Mouse (Mus musculus) liver, embryonic 13.5 days (tissue): ENCODE measurements at regions not wholly inside any gene's neighbourhood (a gene's known extent, or its start where the extent isn't known, plus 50 kb on each side); places are given as distances from the start of the nearest gene placed in this dataset.

Source experiments
- ATAC-seq: fragments of 200-750 bp; cut with Nextera tagmentation; 2 replicates; pipeline ENCODE4 v1.8.0; 2017; ENCODE audit warnings: low read depth, mild to moderate bottlenecking, moderate number of reproducible peaks, moderate library complexity
- DNase-seq: peaks from one replicate; pipeline ENCODE4 v3.0.0; 2022
- H3K27ac ChIP-seq: fragments of 300-500 bp; sonication (generic); 2 replicates; pipeline ENCODE4 v1.5.1; 2015; ENCODE audit warnings: moderate library complexity, mild to moderate bottlenecking, inconsistent platforms
- H3K27me3 ChIP-seq: fragments of 300-500 bp; sonication (generic); 2 replicates; pipeline ENCODE4 v1.6.1; 2015; ENCODE audit warnings: mild to moderate bottlenecking, inconsistent platforms
- H3K36me3 ChIP-seq: fragments of 300-500 bp; sonication (generic); 2 replicates; pipeline ENCODE4 v1.6.1; 2015; ENCODE audit warnings: mild to moderate bottlenecking, inconsistent platforms
- H3K4me1 ChIP-seq: fragments of 300-500 bp; sonication (generic); replicated peaks from 2 replicates; pipeline ENCODE4 v1.6.1; 2015; ENCODE audit warnings: inconsistent platforms
- H3K4me2 ChIP-seq: fragments of 300-500 bp; sonication (generic); 2 replicates; pipeline ENCODE4 v1.6.1; 2015; ENCODE audit warnings: inconsistent platforms, mild to moderate bottlenecking, moderate library complexity
- H3K4me3 ChIP-seq: fragments of 300-500 bp; sonication (generic); replicated peaks from 2 replicates; pipeline ENCODE4 v1.5.1; 2015; ENCODE audit warnings: mild to moderate bottlenecking, inconsistent platforms
- H3K9ac ChIP-seq: fragments of 300-500 bp; sonication (generic); 2 replicates; pipeline ENCODE4 v1.6.1; 2015; ENCODE audit warnings: mild to moderate bottlenecking, inconsistent platforms
- H3K9me3 ChIP-seq: fragments of 300-500 bp; sonication (generic); replicated peaks from 2 replicates; pipeline ENCODE4 v1.6.1; 2016; ENCODE audit warnings: inconsistent platforms
- WGBS: fragments of 180-500 bp; shearing (Covaris S2); methylation state at CpG from one replicate; pipeline ENCODE4 v1.1.7; 2015; ENCODE audit not compliant: insufficient replicate concordance; 5-methylcytosine and 5-hydroxymethylcytosine counted together

GRCm38 (mm10) chr11:31615107-31615811 lies 56.4 kb downstream of the Bod1 start:
- peak; percentile 11 for DNase-seq

GRCm38 (mm10) chr11:31614394-31614713 lies 57.3 kb downstream of the Bod1 start:
- H3K9ac ChIP-seq, result no peak overlapping the region
- H3K36me3 ChIP-seq, result no peaks in the 10 kb centered on the region
- ATAC-seq (no peak), DNase-seq (no peak)
- no peak overlapping the region for H3K27ac ChIP-seq
- no peak overlapping the region for H3K4me2 ChIP-seq
- 61% methylated on average over 7 of the region's 7 CpGs for WGBS
- H3K27me3 ChIP-seq, result no peaks in the 10 kb centered on the region
- no peaks in the 10 kb centered on the region for H3K9me3 ChIP-seq
- no peak overlapping the region for H3K4me3 ChIP-seq
- H3K4me1 ChIP-seq, result no peaks in the 10 kb centered on the region

More at GRCm38 (mm10) chr11:31615107-31615811, 56.4 kb downstream of the Bod1 start:
- Histone ChIP-seq H3K9me3 (no peaks in the 10 kb centered on the region), H3K4me2 (no peak overlapping the region), H3K9ac (no peak overlapping the region), H3K4me3 (no peak overlapping the region), H3K4me1 (no peaks in the 10 kb centered on the region), H3K27me3 (no peaks in the 10 kb centered on the region), H3K27ac (no peak overlapping the region), H3K36me3 (no peaks in the 10 kb centered on the region)
- WGBS, result 49% methylated on average over 10 of the region's 10 CpGs
- ATAC-seq, result no peak

- 73% methylated on average over 11 of the region's 11 CpGs for WGBS
- ATAC-seq, result no peak
Observed at GRCm38 (mm10) chr11:31613688-31614393, 57.8 kb downstream of the Bod1 start.

GRCm38 (mm10) chr11:31608458-31608857 lies 63.2 kb downstream of the Bod1 start:
- DNase-seq, result no peak
- WGBS, result 80% methylated on average over 4 of the region's 4 CpGs

More at GRCm38 (mm10) chr11:31613688-31614393, 57.8 kb downstream of the Bod1 start:
- Histone ChIP-seq H3K27me3 (no peaks in the 10 kb centered on the region), H3K36me3 (no peaks in the 10 kb centered on the region), H3K9ac (no peak overlapping the region), H3K4me2 (no peak overlapping the region), H3K9me3 (no peaks in the 10 kb centered on the region), H3K27ac (no peak overlapping the region), H3K4me3 (no peak overlapping the region), H3K4me1 (no peaks in the 10 kb centered on the region)
- DNase-seq, result no peak

GRCm38 (mm10) chr11:31601499-31601898 lies 70.2 kb downstream of the Bod1 start:
- DNase-seq (no peak), ATAC-seq (no peak)
- Histone ChIP-seq H3K27me3 (no peaks in the 10 kb centered on the region), H3K4me2 (no peak overlapping the region), H3K9me3 (no peaks in the 10 kb centered on the region), H3K27ac (no peak overlapping the region), H3K36me3 (no peaks in the 10 kb centered on the region), H3K4me3 (no peak overlapping the region), H3K4me1 (no peaks in the 10 kb centered on the region), H3K9ac (no peak overlapping the region)
- 58% methylated on average over 7 of the region's 7 CpGs for WGBS

More at GRCm38 (mm10) chr11:31608458-31608857, 63.2 kb downstream of the Bod1 start:
- Histone ChIP-seq H3K27ac (no peak overlapping the region), H3K9me3 (no peaks in the 10 kb centered on the region), H3K4me3 (no peak overlapping the region), H3K27me3 (no peaks in the 10 kb centered on the region), H3K4me2 (no peak overlapping the region), H3K4me1 (no peaks in the 10 kb centered on the region), H3K36me3 (no peaks in the 10 kb centered on the region), H3K9ac (no peak overlapping the region)
- ATAC-seq, result no peak

- ATAC-seq (no peak), DNase-seq (no peak)
- no peak overlapping the region for H3K9ac ChIP-seq
- H3K4me2 ChIP-seq, result no peak overlapping the region
- H3K9me3 ChIP-seq, result no peaks in the 10 kb centered on the region
- no peaks in the 10 kb centered on the region for H3K4me1 ChIP-seq
- no peak overlapping the region for H3K27ac ChIP-seq
- no peak overlapping the region for H3K4me3 ChIP-seq
- no peaks in the 10 kb centered on the region for H3K36me3 ChIP-seq
- no peaks in the 10 kb centered on the region for H3K27me3 ChIP-seq
- WGBS, result 78% methylated on average over 2 of the region's 2 CpGs
Observed at GRCm38 (mm10) chr11:31593604-31594003, 78.1 kb downstream of the Bod1 start.

GRCm38 (mm10) chr11:31592061-31592460 lies 79.6 kb downstream of the Bod1 start:
- H3K9me3 ChIP-seq, result no peaks in the 10 kb centered on the region
- no peak overlapping the region for H3K27ac ChIP-seq
- no peak overlapping the region for H3K4me3 ChIP-seq
- H3K4me1 ChIP-seq, result no peaks in the 10 kb centered on the region
- ATAC-seq (no peak), DNase-seq (no peak)
- no peak overlapping the region for H3K9ac ChIP-seq
- H3K36me3 ChIP-seq, result no peaks in the 10 kb centered on the region
- 60% methylated on average over 11 of the region's 11 CpGs for WGBS
- no peaks in the 10 kb centered on the region for H3K27me3 ChIP-seq
- H3K4me2 ChIP-seq, result no peak overlapping the region

- WGBS, result 71% methylated on average over 6 of the region's 6 CpGs
- ATAC-seq, result no peak
- H3K9me3 ChIP-seq, result no peaks in the 10 kb centered on the region
Observed at GRCm38 (mm10) chr11:31591037-31591554, 80.6 kb downstream of the Bod1 start.

GRCm38 (mm10) chr11:31574941-31575340 lies 96.7 kb downstream of the Bod1 start:
- Histone ChIP-seq H3K27ac (no peak overlapping the region), H3K27me3 (no peaks in the 10 kb centered on the region), H3K4me3 (no peak overlapping the region), H3K36me3 (no peaks in the 10 kb centered on the region), H3K4me2 (no peak overlapping the region), H3K4me1 (no peaks in the 10 kb centered on the region), H3K9me3 (no peaks in the 10 kb centered on the region), H3K9ac (no peak overlapping the region)
- 57% methylated on average over 3 of the region's 3 CpGs for WGBS
- ATAC-seq (no peak), DNase-seq (no peak)

More at GRCm38 (mm10) chr11:31591037-31591554, 80.6 kb downstream of the Bod1 start:
- no peaks in the 10 kb centered on the region for H3K27me3 ChIP-seq
- H3K36me3 ChIP-seq, result no peaks in the 10 kb centered on the region
- no peak overlapping the region for H3K4me3 ChIP-seq
- H3K4me2 ChIP-seq, result no peak overlapping the region
- H3K27ac ChIP-seq, result no peak overlapping the region
- no peaks in the 10 kb centered on the region for H3K4me1 ChIP-seq
- no peak overlapping the region for H3K9ac ChIP-seq
- no peak for DNase-seq

GRCm38 (mm10) chr11:31564742-31565510 lies 106.8 kb downstream of the Bod1 start:
- Histone ChIP-seq H3K4me1 (no peaks in the 10 kb centered on the region), H3K27me3 (no peaks in the 10 kb centered on the region), H3K9ac (no peak overlapping the region), H3K9me3 (no peaks in the 10 kb centered on the region), H3K27ac (no peak overlapping the region), H3K36me3 (no peaks in the 10 kb centered on the region), H3K4me3 (no peak overlapping the region), H3K4me2 (no peak overlapping the region)
- 71% methylated on average over 13 of the region's 13 CpGs for WGBS
- DNase-seq (no peak), ATAC-seq (no peak)
